Mouse (Mus musculus): Measurements from ENCODE around the gene Gm14327. TPM values are rescaled to one million over a fixed set of nuclear protein-coding genes. Genes with fewer than 3 reads are reported as not detected.
A peak's percentile ranks its signal among the peaks of the same experiment; 100 is the strongest.
"Not testable (repeated sequence)": the region's sequence is repeated elsewhere in the genome, so short reads cannot be mapped to it uniquely, and the experiment has no call there.

Gene Gm14327
- polyA plus RNA-seq (2012; fragmentation: generic; extraction: Trizol), result 1.0 TPM

DNA sequence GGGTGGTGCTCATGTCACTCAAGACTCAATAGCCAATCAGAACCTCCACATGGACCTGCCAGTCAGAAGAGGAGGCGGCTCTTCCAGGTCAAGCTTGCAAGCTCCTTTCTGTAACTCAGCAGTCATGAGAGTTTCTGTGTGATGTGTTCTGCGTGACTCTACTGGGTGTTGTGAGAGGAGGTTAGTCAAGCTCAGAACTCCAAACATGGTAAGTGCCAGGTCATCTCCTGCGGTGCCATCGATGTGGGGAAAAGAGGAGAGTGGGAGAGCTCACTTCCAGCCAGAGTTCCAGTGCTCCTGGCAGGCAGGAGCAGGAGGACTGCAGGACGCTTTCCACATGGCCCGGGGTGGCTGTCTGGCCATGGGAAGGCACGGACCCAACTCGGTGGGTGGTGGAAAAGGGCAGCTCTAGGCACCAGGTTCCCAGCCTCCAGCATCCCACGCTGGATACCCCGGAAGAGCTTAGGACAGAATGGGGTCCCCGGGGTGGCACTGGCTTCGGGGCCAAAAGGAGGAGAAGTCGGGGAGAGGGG, at the start of gene Gm14327:
Gene Gm14327 (plus strand): TSS at position 51 of the 533 bp plus-strand sequence.
- not testable (repeated sequence) for H3ac ChIP-seq (ENCODE audit: control insufficient read depth, insufficient read length); H3K79me2 ChIP-seq (ENCODE audit: control insufficient read depth, insufficient read depth); H3K27me3 ChIP-seq (ENCODE audit: control insufficient read depth, insufficient read depth, insufficient read length); H3K36me3 ChIP-seq (ENCODE audit: control insufficient read depth, insufficient read depth)
- Histone ChIP-seq H3K4me2 (ENCODE audit: low read depth) (peak within 1 kb of the TSS; percentile 48), H3K4me3 (peak within 1 kb of the TSS; percentile 24)

DNA sequence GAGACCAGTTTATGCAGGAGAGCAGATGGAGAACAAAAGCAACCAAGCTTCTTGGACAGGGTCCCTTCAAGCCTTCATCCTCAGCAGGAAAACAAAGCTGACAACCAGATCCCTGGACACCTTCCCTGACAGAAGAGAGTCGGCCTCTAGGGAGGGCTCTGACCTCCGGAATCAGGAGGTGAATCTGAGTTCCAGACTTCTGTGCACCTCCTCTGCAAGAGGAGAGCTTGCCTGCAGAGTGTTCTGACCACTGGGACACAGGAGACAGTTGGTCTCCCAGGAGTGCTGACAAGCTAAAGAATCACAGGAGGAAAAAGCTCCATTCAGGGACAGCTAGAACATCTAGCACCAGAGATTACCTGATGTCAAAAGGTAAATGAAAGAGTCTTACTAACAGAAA, 34.6 kb upstream of the Gm14327 start:
- H3K36me3 ChIP-seq (ENCODE audit: control insufficient read depth, insufficient read depth); H3K27me3 ChIP-seq (ENCODE audit: control insufficient read depth, insufficient read depth, insufficient read length); H3K79me2 ChIP-seq (ENCODE audit: control insufficient read depth, insufficient read depth); H3K4me3 ChIP-seq; H3K4me2 ChIP-seq (ENCODE audit: low read depth); H3ac ChIP-seq (ENCODE audit: control insufficient read depth, insufficient read length): not testable (repeated sequence)

DNA sequence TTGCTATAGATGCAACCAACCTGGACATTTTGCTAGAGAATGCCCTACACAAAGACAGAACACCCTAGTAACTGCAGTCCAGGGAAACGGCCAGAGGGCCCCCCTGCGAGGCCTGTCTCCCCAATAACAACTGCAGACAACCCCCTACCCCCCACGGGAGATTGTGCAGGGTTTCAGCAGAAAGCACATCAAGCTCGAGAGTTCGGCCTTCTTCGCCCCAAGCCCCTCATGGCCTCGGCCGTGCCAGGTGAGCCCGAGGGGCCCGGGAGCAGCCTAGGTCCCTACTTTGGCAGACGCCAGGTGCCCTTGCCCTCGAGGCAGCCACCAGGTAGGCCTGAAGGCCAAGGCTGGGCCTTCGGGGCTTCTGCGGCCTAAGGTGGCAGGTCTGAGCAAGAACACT, 9.2 kb upstream of the Gm14327 start:
- not testable (repeated sequence) for H3ac ChIP-seq (ENCODE audit: control insufficient read depth, insufficient read length)

DNA sequence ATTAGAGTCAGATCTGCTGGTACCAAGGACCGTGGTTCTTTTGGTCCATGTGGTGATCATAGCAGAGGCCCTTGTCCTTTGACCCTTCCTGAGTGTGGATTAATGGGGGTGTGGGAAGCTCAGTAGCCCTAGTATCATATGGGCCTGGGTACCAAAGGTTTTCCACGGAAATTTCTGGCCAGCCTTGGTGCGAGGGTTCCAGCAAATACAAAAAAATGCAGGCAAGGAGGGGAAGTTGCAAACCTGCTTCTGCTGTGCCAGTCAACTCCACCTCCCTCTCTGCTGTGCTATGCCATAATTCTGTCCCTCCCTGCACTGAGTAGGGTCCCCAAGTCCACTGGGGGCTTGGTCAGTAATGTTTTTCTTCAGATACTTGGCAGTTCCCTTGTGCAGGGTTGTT, 1.3 kb downstream of the Gm14327 start:
- H3K79me2 ChIP-seq (ENCODE audit: control insufficient read depth, insufficient read depth); H3K36me3 ChIP-seq (ENCODE audit: control insufficient read depth, insufficient read depth); H3ac ChIP-seq (ENCODE audit: control insufficient read depth, insufficient read length); H3K27me3 ChIP-seq (ENCODE audit: control insufficient read depth, insufficient read depth, insufficient read length); H3K4me3 ChIP-seq; H3K4me2 ChIP-seq (ENCODE audit: low read depth): not testable (repeated sequence)

More for the DNA sequence above, 9.2 kb upstream of the Gm14327 start:
- not testable (repeated sequence) for H3K4me3 ChIP-seq; H3K79me2 ChIP-seq (ENCODE audit: control insufficient read depth, insufficient read depth); H3K4me2 ChIP-seq (ENCODE audit: low read depth); H3K36me3 ChIP-seq (ENCODE audit: control insufficient read depth, insufficient read depth); H3K27me3 ChIP-seq (ENCODE audit: control insufficient read depth, insufficient read depth, insufficient read length)

DNA sequence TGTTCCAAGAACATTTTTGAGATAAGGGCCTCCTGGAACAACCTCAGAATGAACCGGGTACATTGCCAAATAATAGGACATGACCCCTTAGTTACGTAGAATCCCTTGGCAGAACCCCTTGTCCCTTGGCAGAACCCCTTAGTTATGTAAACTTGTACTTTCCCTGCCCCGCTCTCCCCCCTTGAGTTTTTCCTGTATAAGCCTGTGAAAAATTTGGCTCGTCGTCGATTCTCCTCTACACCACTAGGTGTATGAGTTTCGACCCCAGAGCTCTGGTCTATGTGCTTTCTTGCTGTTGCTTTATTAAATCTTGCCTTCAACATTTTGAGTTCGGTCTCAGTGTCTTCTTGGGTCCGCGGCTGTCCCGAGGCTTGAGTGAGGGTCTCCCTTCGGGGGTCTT, 6.4 kb downstream of the Gm14327 start:
- H3K4me3 ChIP-seq; H3K79me2 ChIP-seq (ENCODE audit: control insufficient read depth, insufficient read depth); H3ac ChIP-seq (ENCODE audit: control insufficient read depth, insufficient read length); H3K27me3 ChIP-seq (ENCODE audit: control insufficient read depth, insufficient read depth, insufficient read length); H3K36me3 ChIP-seq (ENCODE audit: control insufficient read depth, insufficient read depth); H3K4me2 ChIP-seq (ENCODE audit: low read depth): not testable (repeated sequence)

DNA sequence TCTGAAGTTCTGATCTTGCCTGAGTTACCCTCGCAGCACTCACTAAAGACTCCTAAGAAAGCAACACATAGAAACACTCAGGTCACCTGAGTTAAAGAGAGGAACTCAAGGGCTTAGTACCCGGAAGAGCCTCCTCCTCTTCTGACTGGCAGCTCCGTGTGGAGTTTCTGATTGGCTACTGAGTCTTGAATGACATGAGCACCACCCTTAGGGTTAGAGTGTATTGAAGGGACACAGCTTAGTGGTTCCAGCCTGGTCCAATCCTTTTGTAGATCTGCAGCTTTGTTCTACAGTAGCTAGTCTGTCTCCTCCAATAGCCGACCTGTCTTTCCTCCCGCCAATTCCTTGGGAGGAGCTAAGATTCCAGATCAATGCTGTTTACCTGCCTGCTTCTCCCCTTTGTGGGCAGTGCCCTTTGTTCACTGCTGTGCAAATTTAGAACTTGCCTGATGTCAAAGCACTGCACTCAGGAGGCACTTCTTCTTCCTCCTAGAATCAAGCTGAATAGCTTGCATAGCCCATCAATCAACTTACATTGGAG, 28.7 kb downstream of the Gm14327 start, which contains the start of gene Zfp972:
Gene Zfp972 (minus strand): TSS at position 51 of the 541 bp plus-strand sequence.
- H3K79me2 ChIP-seq (ENCODE audit: control insufficient read depth, insufficient read depth); H3K36me3 ChIP-seq (ENCODE audit: control insufficient read depth, insufficient read depth); H3K27me3 ChIP-seq (ENCODE audit: control insufficient read depth, insufficient read depth, insufficient read length); H3ac ChIP-seq (ENCODE audit: control insufficient read depth, insufficient read length): not testable (repeated sequence)
- peak within 1 kb of the TSS; percentile 45 for H3K4me2 ChIP-seq (ENCODE audit: low read depth)
- H3K4me3 ChIP-seq, result peak within 1 kb of the TSS; percentile 12

Other genes with a start within 250 kb of the Gm14327 start
- gene Gm14322, start 137.8 kb upstream of the Gm14327 start, polyA plus RNA-seq (2012; fragmentation: generic; extraction: Trizol), result 1.9 TPM
- 27.1 TPM for gene Gm14325, start 56.8 kb upstream of the Gm14327 start, polyA plus RNA-seq (2012; fragmentation: generic; extraction: Trizol)
- gene Zfp972, start 28.5 kb downstream of the Gm14327 start, polyA plus RNA-seq (2012; fragmentation: generic; extraction: Trizol), result 1.1 TPM
- 9.1 TPM for gene Gm14326, start 60.2 kb downstream of the Gm14327 start, polyA plus RNA-seq (2012; fragmentation: generic; extraction: Trizol)
- gene Zfp971, start 126.2 kb downstream of the Gm14327 start, polyA plus RNA-seq (2012; fragmentation: generic; extraction: Trizol), result 3.4 TPM
- 2.1 TPM for gene Zfp931, start 181.4 kb downstream of the Gm14327 start, polyA plus RNA-seq (2012; fragmentation: generic; extraction: Trizol)
- not detected for gene Phactr3, start 221.9 kb downstream of the Gm14327 start, polyA plus RNA-seq (2012; fragmentation: generic; extraction: Trizol)